Comparison of ENCODE assay signal across 8 mouse cellular contexts in the genomic region with DNA sequence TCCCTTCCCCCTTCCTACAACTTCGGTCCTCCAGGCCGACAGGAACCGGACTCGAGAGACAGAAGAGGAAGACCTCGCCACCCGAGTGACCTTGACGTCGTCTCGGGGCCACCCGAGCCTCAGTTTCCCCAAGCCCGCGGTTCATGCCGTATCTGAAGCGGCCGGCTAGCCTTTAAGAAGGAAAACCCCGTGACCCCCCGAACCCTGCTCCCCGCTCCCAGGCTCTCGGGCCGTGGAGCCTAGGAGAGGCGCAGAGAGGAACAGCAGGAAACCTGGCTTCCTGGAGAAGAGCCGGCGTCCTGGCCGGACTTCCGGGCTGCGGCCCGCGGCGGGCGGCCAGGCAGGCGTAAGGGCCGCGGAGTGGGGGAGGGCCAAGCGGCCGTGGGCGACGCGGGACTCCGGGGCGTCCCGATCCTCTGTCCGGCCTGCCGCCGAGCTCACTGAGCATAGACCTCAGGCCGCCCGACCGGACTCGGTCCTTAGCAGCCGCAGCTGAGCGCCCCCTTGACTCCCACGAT. TPM values are rescaled to one million over a fixed set of nuclear protein-coding genes. Genes with fewer than 3 reads are reported as not detected.
A peak's percentile ranks its signal among the peaks of the same experiment; 100 is the strongest.
DNase-seq lines count a peak whose midpoint lies in the region; ATAC-seq and TF ChIP-seq lines count a peak whose summit lies in the region.

No protein-coding gene starts in this region.

- peak; percentile 79 for ATAC-seq in heart, embryonic 14.5 days (ENCODE audit: insufficient number of reproducible peaks, insufficient read depth, low FRiP score, low read depth)
- ATAC-seq in forebrain, embryonic 12.5 days (ENCODE audit: low FRiP score) = peak; percentile 87
- peak; percentile 75 for ATAC-seq in liver, embryonic 14.5 days (ENCODE audit: insufficient read depth)

- H3K9ac ChIP-seq in heart, embryonic 14.5 days (ENCODE audit: low read length) = peak overlapping the region; percentile 100
- peak overlapping the region; percentile 99 for H3K9ac ChIP-seq in ES-E14 (ENCODE audit: insufficient read depth, low read depth, low read length, poor library complexity, severe bottlenecking)
- peak overlapping the region; percentile 100 for H3K9ac ChIP-seq in forebrain, embryonic 12.5 days
- peak overlapping the region; percentile 100 for H3K9ac ChIP-seq in liver, embryonic 14.5 days (replicated peaks)

- no peak for TF ChIP-seq CTCF in liver, embryonic 14.5 days (IDR thresholded peaks at IDR 0.05; ENCODE audit: low read depth)

- WGBS in heart, embryonic 14.5 days = under 1% methylated on average over 37 of the region's 51 CpGs
- WGBS in forebrain, embryonic 12.5 days = under 1% methylated on average over 51 of the region's 51 CpGs
- under 1% methylated on average over 51 of the region's 51 CpGs for WGBS in liver, embryonic 14.5 days (ENCODE audit: insufficient replicate concordance)

- peaks cover 11 to 47% of the 10 kb centered on the region in 2 experiments for H3K4me1 ChIP-seq in heart, embryonic 14.5 days (ENCODE audit: control insufficient read depth in 2 of 2, insufficient read depth in 2 of 2, low read length in 2 of 2)
- H3K4me1 ChIP-seq in ES-E14 (ENCODE audit: control insufficient read depth in 2 of 2, insufficient read depth in 2 of 2, low read length in 2 of 2, poor library complexity in 1 of 2) = peaks cover 0 to 4% of the 10 kb centered on the region in 2 experiments; a peak in 1 of 4 replicates
- H3K4me1 ChIP-seq in forebrain, embryonic 12.5 days = peaks cover 45% of the 10 kb centered on the region
- H3K4me1 ChIP-seq in liver, embryonic 14.5 days (replicated peaks; ENCODE audit: control insufficient read depth in 2 of 2, insufficient read depth in 2 of 2, low read length in 1 of 2) = peaks cover 37 to 42% of the 10 kb centered on the region in 2 experiments

- no peak for TF ChIP-seq EP300 in liver, embryonic 14.5 days (IDR thresholded peaks at IDR 0.05; ENCODE audit: low read depth)

- intact Hi-C loops in heart, postnatal 36 days (cut with DNase I) = loop anchor here (2.0 to 5.0 kb wide), 3 partner anchors 19 to 65 kb away; a partner anchor contains a TSS
- intact Hi-C loops in left cerebral cortex, postnatal 10 days (cut with DNase I) = loop anchor here (2.0 to 10.0 kb wide), 2 partner anchors 69 to 257 kb away; no protein-coding TSS in a partner anchor

- no peaks in the 10 kb centered on the region for H3K9me3 ChIP-seq in heart, embryonic 14.5 days (ENCODE audit: control insufficient read depth, low read length)
- no peaks in the 10 kb centered on the region for H3K9me3 ChIP-seq in ES-E14 (ENCODE audit: control insufficient read depth, insufficient read depth, low read depth, low read length)
- H3K9me3 ChIP-seq in forebrain, embryonic 12.5 days = no peaks in the 10 kb centered on the region
- no peaks in the 10 kb centered on the region for H3K9me3 ChIP-seq in liver, embryonic 14.5 days (ENCODE audit: control insufficient read depth, low read length)

- H3K36me3 ChIP-seq in heart, embryonic 14.5 days (ENCODE audit: control insufficient read depth, insufficient read depth, low read length) = peaks cover 16% of the 10 kb centered on the region
- H3K36me3 ChIP-seq in ES-E14 (ENCODE audit: control insufficient read depth, insufficient read depth, low read length, poor library complexity, severe bottlenecking) = no peaks in the 10 kb centered on the region
- 0 out of 2 replicates have a peak, but pooled peaks cover 9% of the 10 kb centered on the region for H3K36me3 ChIP-seq in forebrain, embryonic 12.5 days (replicated peaks)
- peaks cover 5% of the 10 kb centered on the region for H3K36me3 ChIP-seq in liver, embryonic 14.5 days (replicated peaks; ENCODE audit: control insufficient read depth, insufficient read depth, low read depth)
- no peaks in the 10 kb centered on the region for H3K36me3 ChIP-seq in splenic B cell, adult 2 months (ENCODE audit: control insufficient read depth, insufficient read depth, low read length, poor library complexity, severe bottlenecking)

- H3K4me3 ChIP-seq in heart, embryonic 14.5 days (ENCODE audit: control insufficient read depth in 1 of 2, insufficient read depth in 1 of 2, low read depth in 1 of 2, low read length in 2 of 2) = peak overlapping the region; percentile 89 to 99
- H3K4me3 ChIP-seq in ES-E14 (ENCODE audit: insufficient read depth in 1 of 2, low read depth in 1 of 2, low read length in 2 of 2, poor library complexity in 1 of 2, severe bottlenecking in 1 of 2) = peak overlapping the region; percentile 90 to 94
- H3K4me3 ChIP-seq in forebrain, embryonic 12.5 days (replicated peaks) = peak overlapping the region; percentile 99
- H3K4me3 ChIP-seq in liver, embryonic 14.5 days (ENCODE audit: insufficient read depth in 1 of 2, low read depth in 2 of 2, low read length in 2 of 2) = peak overlapping the region; percentile 93 to 100

- peak overlapping the region; percentile 88 for H3K4me2 ChIP-seq in heart, embryonic 14.5 days (ENCODE audit: low read length)
- H3K4me2 ChIP-seq in forebrain, embryonic 12.5 days = peak overlapping the region; percentile 80
- peak overlapping the region; percentile 97 for H3K4me2 ChIP-seq in liver, embryonic 14.5 days (ENCODE audit: low read depth)

- no peak for DNase-seq in heart, postnatal 36 days
- no peak for DNase-seq in ES-E14 (ENCODE audit: low read depth, low spot score)
- DNase-seq in liver, embryonic 14.5 days (ENCODE audit: low read depth in 3 of 3, low spot score in 3 of 3) = no peak
- DNase-seq in splenic B cell, adult 2 months (ENCODE audit: low read depth, low spot score) = peak; percentile 31
- DNase-seq in left cerebral cortex, postnatal 10 days (ENCODE audit: extremely low spot score in 1 of 2, low spot score in 2 of 2) = no peak
- no peak for DNase-seq in ovary, adult 18-20 months (ENCODE audit: low spot score)

- H3K27me3 ChIP-seq in heart, embryonic 14.5 days (ENCODE audit: control insufficient read depth, insufficient read depth, low read length) = no peaks in the 10 kb centered on the region
- H3K27me3 ChIP-seq in forebrain, embryonic 12.5 days = no peaks in the 10 kb centered on the region
- no peaks in the 10 kb centered on the region for H3K27me3 ChIP-seq in liver, embryonic 14.5 days (ENCODE audit: control insufficient read depth, insufficient read depth, low read length)
- H3K27me3 ChIP-seq in splenic B cell, adult 2 months (ENCODE audit: control insufficient read depth, insufficient read depth, low read length, poor library complexity, severe bottlenecking) = no peaks in the 10 kb centered on the region

- H3K27ac ChIP-seq in heart, embryonic 14.5 days (replicated peaks in 1 of 2; ENCODE audit: control insufficient read depth in 1 of 2, insufficient read depth in 1 of 2, low read depth in 2 of 2, low read length in 2 of 2) = peak overlapping the region; percentile 97 to 98
- H3K27ac ChIP-seq in ES-E14 (ENCODE audit: insufficient read depth, low read depth, low read length, poor library complexity, severe bottlenecking) = peak overlapping the region; percentile 78
- H3K27ac ChIP-seq in forebrain, embryonic 12.5 days = peak overlapping the region; percentile 94
- peak overlapping the region; percentile 83 for H3K27ac ChIP-seq in liver, embryonic 14.5 days

- in situ Hi-C loops in ES-E14 (cut with MboI; ENCODE audit: low sequenced_read_pairs in 2 of 2, unreplicated experiment in 2 of 2) = no loop called here

RNA-seq across cellular contexts. Expression of a gene that starts 0.4 kb away (rescaled TPM):
- polyA plus RNA-seq in heart, embryonic 14.5 days (2014; fragmentation: Nextera tagmentation; extraction: Ambion mirVana) = 556 and 557 TPM in 2 replicates
- 100 to 1,000 TPM; 257 TPM for total RNA-seq in heart, postnatal 36 days (2021)
- 277 and 347 TPM in 2 replicates for total RNA-seq in ES-E14 (2012; rRNA removed)
- 539 and 565 TPM in 2 replicates for polyA plus RNA-seq in forebrain, embryonic 12.5 days (2016; fragmentation: Nextera tagmentation; extraction: Ambion mirVana)
- 177 and 190 TPM in 2 replicates for polyA plus RNA-seq in liver, embryonic 14.5 days (2012; rRNA removed)
- 227 and 235 TPM in 2 replicates for polyA plus RNA-seq in liver, embryonic 14.5 days (2014; fragmentation: Nextera tagmentation; extraction: Ambion mirVana)
- 100 to 1,000 TPM; 433 to 443 TPM for total RNA-seq in left cerebral cortex, postnatal 10 days (2021)

RNA-seq across cellular contexts. Expression of a gene that starts 19.5 kb away (rescaled TPM):
- polyA plus RNA-seq in heart, embryonic 14.5 days (2014; fragmentation: Nextera tagmentation; extraction: Ambion mirVana) = 20.0 and 22.1 TPM in 2 replicates
- 1 to 10 TPM; 9.2 to 9.5 TPM for total RNA-seq in heart, postnatal 36 days (2021)
- 14.4 and 15.5 TPM in 2 replicates for total RNA-seq in ES-E14 (2012; rRNA removed)
- polyA plus RNA-seq in forebrain, embryonic 12.5 days (2016; fragmentation: Nextera tagmentation; extraction: Ambion mirVana) = 36.2 and 38.4 TPM in 2 replicates
- polyA plus RNA-seq in liver, embryonic 14.5 days (2012; rRNA removed) = 13.3 and 23.6 TPM in 2 replicates
- 16.2 and 17.4 TPM in 2 replicates for polyA plus RNA-seq in liver, embryonic 14.5 days (2014; fragmentation: Nextera tagmentation; extraction: Ambion mirVana)
- 10 to 100 TPM; 19.7 to 20.4 TPM for total RNA-seq in left cerebral cortex, postnatal 10 days (2021)

RNA-seq across cellular contexts. Expression of a gene that starts 25.4 kb away (rescaled TPM):
- polyA plus RNA-seq in heart, embryonic 14.5 days (2014; fragmentation: Nextera tagmentation; extraction: Ambion mirVana) = 131 and 133 TPM in 2 replicates
- total RNA-seq in heart, postnatal 36 days (2021) = 100 to 1,000 TPM; 110 to 125 TPM
- 66.4 TPM in 2 replicates for total RNA-seq in ES-E14 (2012; rRNA removed)
- 88.9 and 93.6 TPM in 2 replicates for polyA plus RNA-seq in forebrain, embryonic 12.5 days (2016; fragmentation: Nextera tagmentation; extraction: Ambion mirVana)
- polyA plus RNA-seq in liver, embryonic 14.5 days (2012; rRNA removed) = 25.3 and 41.2 TPM in 2 replicates
- polyA plus RNA-seq in liver, embryonic 14.5 days (2014; fragmentation: Nextera tagmentation; extraction: Ambion mirVana) = 56.8 and 59.8 TPM in 2 replicates
- total RNA-seq in left cerebral cortex, postnatal 10 days (2021) = 10 to 100 TPM; 36.7 to 42.7 TPM

RNA-seq across cellular contexts. Expression of a gene that starts 35.7 kb away (rescaled TPM):
- polyA plus RNA-seq in heart, embryonic 14.5 days (2014; fragmentation: Nextera tagmentation; extraction: Ambion mirVana) = 133 and 136 TPM in 2 replicates
- 100 to 1,000 TPM in 1 of 2 experiments, 10 to 100 TPM in 1; 88.3 to 117 TPM for total RNA-seq in heart, postnatal 36 days (2021)
- 188 and 238 TPM in 2 replicates for total RNA-seq in ES-E14 (2012; rRNA removed)
- 83.4 and 95.5 TPM in 2 replicates for polyA plus RNA-seq in forebrain, embryonic 12.5 days (2016; fragmentation: Nextera tagmentation; extraction: Ambion mirVana)
- 40.2 and 41.1 TPM in 2 replicates for polyA plus RNA-seq in liver, embryonic 14.5 days (2012; rRNA removed)
- polyA plus RNA-seq in liver, embryonic 14.5 days (2014; fragmentation: Nextera tagmentation; extraction: Ambion mirVana) = 64.2 and 70.5 TPM in 2 replicates
- 100 to 1,000 TPM; 115 to 117 TPM for total RNA-seq in left cerebral cortex, postnatal 10 days (2021)

RNA-seq across cellular contexts. Expression of a gene that starts 44.6 kb away (rescaled TPM):
- polyA plus RNA-seq in heart, embryonic 14.5 days (2014; fragmentation: Nextera tagmentation; extraction: Ambion mirVana) = 0.23 and 0.39 TPM in 2 replicates
- 1 to 10 TPM in 1 of 2 experiments, under 1 TPM in 1; 0.97 to 1.0 TPM for total RNA-seq in heart, postnatal 36 days (2021)
- 0.26 TPM in 1 of 2 replicates, not detected in the other for total RNA-seq in ES-E14 (2012; rRNA removed)
- polyA plus RNA-seq in forebrain, embryonic 12.5 days (2016; fragmentation: Nextera tagmentation; extraction: Ambion mirVana) = 0.09 and 0.26 TPM in 2 replicates
- polyA plus RNA-seq in liver, embryonic 14.5 days (2012; rRNA removed) = 0.08 and 0.10 TPM in 2 replicates
- 0.13 TPM in 1 of 2 replicates, not detected in the other for polyA plus RNA-seq in liver, embryonic 14.5 days (2014; fragmentation: Nextera tagmentation; extraction: Ambion mirVana)
- total RNA-seq in left cerebral cortex, postnatal 10 days (2021) = 1 to 10 TPM; 1.6 to 3.9 TPM
